ENCODE assay signal across 28 mouse cellular contexts in genomic region chr5:115650885-115651284, GRCm38 (mm10). TPM values are rescaled to one million over a fixed set of nuclear protein-coding genes. Genes with fewer than 3 reads are reported as not detected.
DNase-seq lines count a peak whose midpoint lies in the region; ATAC-seq and TF ChIP-seq lines count a peak whose summit lies in the region.
"Had no signal": no experiment of that assay in that cellular context is flagged by ENCODE, and none has a peak within 500 bp of the region (broad histone marks: within the 10 kb centered on the region; RNA-seq: fewer than 3 reads in every experiment).

No protein-coding gene starts in this region.

- DNase-seq in embryonic facial prominence, embryonic 10.5 days (ENCODE audit: low spot score): no peak
- no peak for DNase-seq in hindbrain, postnatal 0 days (ENCODE audit: low spot score)
- DNase-seq in hindbrain, embryonic 11.5 days (ENCODE audit: low spot score): no peak
- no peak for DNase-seq in midbrain, postnatal 0 days (ENCODE audit: low spot score)
- DNase-seq: adrenal gland, postnatal 10 days; adrenal gland, postnatal 36 days; B cell, adult 2 months; cerebellum, adult 11 months; cerebellum, adult 8-10 months; cerebellum, postnatal 36 days; embryo, embryonic 11 days; forebrain, postnatal 0 days; gastrocnemius, adult 2 months; gastrocnemius, postnatal 14 days; heart, adult 18-20 months; heart, postnatal 14 days; heart, postnatal 4 days had no signal

- H3K27ac ChIP-seq in embryonic facial prominence, embryonic 13.5 days: no peak overlapping the region
- H3K27ac ChIP-seq in embryonic facial prominence, embryonic 10.5 days (replicated peaks): no peak overlapping the region
- H3K27ac ChIP-seq in hindbrain, postnatal 0 days: no peak overlapping the region
- H3K27ac ChIP-seq in hindbrain, embryonic 11.5 days (ENCODE audit: low read depth, low read length): no peak overlapping the region
- H3K27ac ChIP-seq in midbrain, embryonic 12.5 days (replicated peaks): no peak overlapping the region
- no peak overlapping the region for H3K27ac ChIP-seq in midbrain, postnatal 0 days (ENCODE audit: low read depth, low read length)
- H3K27ac ChIP-seq: embryonic facial prominence, embryonic 15.5 days; gastrocnemius, adult 2 months; heart, embryonic 13.5 days; hindbrain, embryonic 12.5 days had no signal

- peaks cover 26% of the 10 kb centered on the region for H3K36me3 ChIP-seq in embryonic facial prominence, embryonic 13.5 days
- H3K36me3 ChIP-seq in embryonic facial prominence, embryonic 10.5 days (replicated peaks): peaks cover 35% of the 10 kb centered on the region
- peaks cover 37% of the 10 kb centered on the region for H3K36me3 ChIP-seq in hindbrain, postnatal 0 days (ENCODE audit: insufficient read depth, low read length)
- peaks cover 6% of the 10 kb centered on the region; the same call in 1 of the 2 replicates for H3K36me3 ChIP-seq in hindbrain, embryonic 11.5 days (ENCODE audit: control insufficient read depth, insufficient read depth, low read length)
- H3K36me3 ChIP-seq in midbrain, embryonic 12.5 days: peaks cover 19% of the 10 kb centered on the region
- peaks cover 33% of the 10 kb centered on the region for H3K36me3 ChIP-seq in midbrain, postnatal 0 days (ENCODE audit: insufficient read depth, low read length)

- no peak for TF ChIP-seq CTCF in hindbrain, postnatal 0 days (IDR thresholded peaks at IDR 0.05; ENCODE audit: low read depth)
- TF ChIP-seq CTCF in midbrain, postnatal 0 days (IDR thresholded peaks at IDR 0.05): no peak

- no peaks in the 10 kb centered on the region for H3K27me3 ChIP-seq in embryonic facial prominence, embryonic 13.5 days
- H3K27me3 ChIP-seq in embryonic facial prominence, embryonic 10.5 days (replicated peaks; ENCODE audit: low read depth, poor library complexity, severe bottlenecking): no peaks in the 10 kb centered on the region
- H3K27me3 ChIP-seq in hindbrain, postnatal 0 days (ENCODE audit: insufficient read depth, low read length): no peaks in the 10 kb centered on the region
- H3K27me3 ChIP-seq in hindbrain, embryonic 11.5 days (ENCODE audit: control insufficient read depth, insufficient read depth, low read length): no peaks in the 10 kb centered on the region
- peaks cover 5% of the 10 kb centered on the region; the same call in 1 of the 2 replicates for H3K27me3 ChIP-seq in midbrain, embryonic 12.5 days
- H3K27me3 ChIP-seq in midbrain, postnatal 0 days (ENCODE audit: insufficient read depth, low read length): no peaks in the 10 kb centered on the region
- H3K27me3 ChIP-seq: CH12.LX; embryonic facial prominence, embryonic 15.5 days; hindbrain, embryonic 12.5 days; Patski had no signal

- 91% methylated on average over 10 of the region's 10 CpGs for WGBS in embryonic facial prominence, embryonic 13.5 days
- 91% methylated on average over 10 of the region's 10 CpGs for whole genome bisulfite sequencing in embryonic facial prominence, embryonic 10.5 days
- 65% methylated on average over 10 of the region's 10 CpGs for WGBS in hindbrain, postnatal 0 days
- 93% methylated on average over 10 of the region's 10 CpGs for WGBS in hindbrain, embryonic 11.5 days
- WGBS in midbrain, embryonic 12.5 days: 93% methylated on average over 10 of the region's 10 CpGs
- 92% methylated on average over 10 of the region's 10 CpGs for WGBS in midbrain, postnatal 0 days

- H3K9ac ChIP-seq in embryonic facial prominence, embryonic 13.5 days: peak overlapping the region; percentile 21; the same call in 1 of the 2 replicates
- no peak overlapping the region for H3K9ac ChIP-seq in hindbrain, postnatal 0 days (replicated peaks; ENCODE audit: low read length)
- no peak overlapping the region for H3K9ac ChIP-seq in hindbrain, embryonic 11.5 days (ENCODE audit: low read depth, low read length)
- 0 out of 2 replicates have a peak overlapping the region, but pooled peaks have one; percentile 15 for H3K9ac ChIP-seq in midbrain, embryonic 12.5 days (replicated peaks)
- no peak overlapping the region for H3K9ac ChIP-seq in midbrain, postnatal 0 days (replicated peaks; ENCODE audit: low read length, poor library complexity, severe bottlenecking)
- H3K9ac ChIP-seq: embryonic facial prominence, embryonic 15.5 days; forebrain, postnatal 0 days; hindbrain, embryonic 12.5 days had no signal

- ATAC-seq in embryonic facial prominence, embryonic 13.5 days (ENCODE audit: insufficient number of reproducible peaks, insufficient read depth, low FRiP score, low TSS enrichment, low read depth): no peak
- ATAC-seq in hindbrain, postnatal 0 days: no peak
- no peak for ATAC-seq in hindbrain, embryonic 11.5 days (ENCODE audit: low FRiP score)
- ATAC-seq in midbrain, embryonic 12.5 days (ENCODE audit: low FRiP score, low read depth): no peak
- ATAC-seq in midbrain, postnatal 0 days (ENCODE audit: low FRiP score): no peak
- ATAC-seq: forebrain, embryonic 14.5 days; forebrain, postnatal 0 days; intestine, postnatal 0 days; Patski had no signal

- H3K4me1 ChIP-seq in embryonic facial prominence, embryonic 13.5 days: peaks cover 12% of the 10 kb centered on the region
- H3K4me1 ChIP-seq in embryonic facial prominence, embryonic 10.5 days: peaks cover 17% of the 10 kb centered on the region
- H3K4me1 ChIP-seq in hindbrain, postnatal 0 days (ENCODE audit: insufficient read depth, low read length): peaks cover 10% of the 10 kb centered on the region; the same call in 1 of the 2 replicates
- H3K4me1 ChIP-seq in hindbrain, embryonic 11.5 days (replicated peaks; ENCODE audit: control insufficient read depth, insufficient read depth, low read length): peaks cover 4% of the 10 kb centered on the region; the same call in 1 of the 2 replicates
- peaks cover 16% of the 10 kb centered on the region for H3K4me1 ChIP-seq in midbrain, embryonic 12.5 days
- peaks cover 8% of the 10 kb centered on the region; the same call in 1 of the 2 replicates for H3K4me1 ChIP-seq in midbrain, postnatal 0 days (ENCODE audit: insufficient read depth, low read length)

- H3K4me3 ChIP-seq in embryonic facial prominence, embryonic 13.5 days: no peak overlapping the region
- H3K4me3 ChIP-seq in embryonic facial prominence, embryonic 10.5 days: no peak overlapping the region
- H3K4me3 ChIP-seq in hindbrain, postnatal 0 days (ENCODE audit: low read length): no peak overlapping the region
- H3K4me3 ChIP-seq in hindbrain, embryonic 11.5 days (ENCODE audit: low read depth, low read length): no peak overlapping the region
- no peak overlapping the region for H3K4me3 ChIP-seq in midbrain, embryonic 12.5 days
- H3K4me3 ChIP-seq in midbrain, postnatal 0 days (ENCODE audit: low read depth, low read length): no peak overlapping the region
- H3K4me3 ChIP-seq: embryonic facial prominence, embryonic 15.5 days; gastrocnemius, adult 2 months; heart, embryonic 10.5 days; heart, embryonic 13.5 days; hindbrain, embryonic 12.5 days had no signal

- no peaks in the 10 kb centered on the region for H3K9me3 ChIP-seq in embryonic facial prominence, embryonic 13.5 days
- no peaks in the 10 kb centered on the region for H3K9me3 ChIP-seq in embryonic facial prominence, embryonic 10.5 days
- no peaks in the 10 kb centered on the region for H3K9me3 ChIP-seq in hindbrain, postnatal 0 days (ENCODE audit: low read length)
- H3K9me3 ChIP-seq in hindbrain, embryonic 11.5 days (ENCODE audit: control insufficient read depth, low read length): no peaks in the 10 kb centered on the region
- no peaks in the 10 kb centered on the region for H3K9me3 ChIP-seq in midbrain, embryonic 12.5 days
- no peaks in the 10 kb centered on the region for H3K9me3 ChIP-seq in midbrain, postnatal 0 days (ENCODE audit: low read length)
- H3K9me3 ChIP-seq: embryonic facial prominence, embryonic 15.5 days; G1E; heart, embryonic 10.5 days; heart, embryonic 13.5 days; hindbrain, embryonic 12.5 days had no signal

- no peak overlapping the region for H3K4me2 ChIP-seq in embryonic facial prominence, embryonic 13.5 days
- H3K4me2 ChIP-seq in hindbrain, postnatal 0 days (ENCODE audit: low read depth, low read length): 0 out of 2 replicates have a peak overlapping the region, but pooled peaks have one; percentile 2
- H3K4me2 ChIP-seq in hindbrain, embryonic 11.5 days (replicated peaks; ENCODE audit: low read depth, low read length): no peak overlapping the region
- H3K4me2 ChIP-seq in midbrain, embryonic 12.5 days (replicated peaks): no peak overlapping the region
- H3K4me2 ChIP-seq in midbrain, postnatal 0 days (ENCODE audit: low read depth, low read length, poor library complexity, severe bottlenecking): no peak overlapping the region
- H3K4me2 ChIP-seq: embryonic facial prominence, embryonic 15.5 days; heart, embryonic 13.5 days; hindbrain, embryonic 12.5 days had no signal

RNA-seq across cellular contexts. Expression of gene Rab35, which starts 19.2 kb away (rescaled TPM):
- polyA plus RNA-seq in embryonic facial prominence, embryonic 13.5 days (2015; fragmentation: Nextera tagmentation; extraction: Ambion mirVana): 13.1 and 15.9 TPM in 2 replicates
- 14.9 and 15.1 TPM in 2 replicates for polyA plus RNA-seq in embryonic facial prominence, embryonic 10.5 days (2016; fragmentation: Nextera tagmentation; extraction: Ambion mirVana)
- 80.5 and 88.1 TPM in 2 replicates for total RNA-seq in hindbrain, postnatal 0 days (2014; rRNA removed)
- polyA plus RNA-seq in hindbrain, postnatal 0 days (2015; fragmentation: Nextera tagmentation; extraction: Ambion mirVana): 22.2 and 25.3 TPM in 2 replicates
- 18.3 and 18.8 TPM in 2 replicates for polyA plus RNA-seq in hindbrain, embryonic 11.5 days (2014; fragmentation: Nextera tagmentation; extraction: Ambion mirVana)
- polyA plus RNA-seq in midbrain, embryonic 12.5 days (2016; fragmentation: Nextera tagmentation; extraction: Ambion mirVana): 17.5 and 18.6 TPM in 2 replicates
- total RNA-seq in midbrain, postnatal 0 days (2014; rRNA removed): 97.4 and 99.0 TPM in 2 replicates
- 23.0 and 24.5 TPM in 2 replicates for polyA plus RNA-seq in midbrain, postnatal 0 days (2015; fragmentation: Nextera tagmentation; extraction: Ambion mirVana)

Comparison
In these comparisons a context has a peak if more than half of its experiments do, and no peak if none do; other contexts are left out.
1. H3K9ac ChIP-seq: peak in embryonic facial prominence, embryonic 13.5 days (single experiment) and midbrain, embryonic 12.5 days (single experiment); none in hindbrain, postnatal 0 days (single experiment), hindbrain, embryonic 11.5 days (single experiment) and midbrain, postnatal 0 days (single experiment).